Mouse (Mus musculus) kidney, postnatal 25 days (tissue): Measurements from ENCODE around the gene Psg26.
"Not testable (repeated sequence)": the region's sequence is repeated elsewhere in the genome, so short reads cannot be mapped to it uniquely, and the experiment has no call there.

ENCODE experiments used
- DNase-seq, 2 experiments: peaks; one replicate each; pipeline ENCODE4 v3.0.0; 2021; ENCODE audit warnings: mixed read lengths in 2 of 2

Gene Psg26

GRCm38 (mm10) chr7:18484077-18484476 lies at the start of gene Psg26:
TSS of gene Psg26 (minus strand) at chr7:18484177.
- no peak for DNase-seq

- no peak for DNase-seq
Measured at GRCm38 (mm10) chr7:18533420-18533819, 49.4 kb upstream of the Psg26 start.

- DNase-seq = no peak
Measured at GRCm38 (mm10) chr7:18532169-18532568, 48.2 kb upstream of the Psg26 start, which contains the start of gene Psg25. TSS of gene Psg25 (minus strand) at chr7:18532269.

GRCm38 (mm10) chr7:18524668-18525067 lies 40.7 kb upstream of the Psg26 start:
- DNase-seq = no peak

GRCm38 (mm10) chr7:18512848-18513247 lies 28.9 kb upstream of the Psg26 start:
- not testable (repeated sequence) for DNase-seq

- not testable (repeated sequence) for DNase-seq
Measured at GRCm38 (mm10) chr7:18512417-18512816, 28.4 kb upstream of the Psg26 start.

GRCm38 (mm10) chr7:18511479-18511878 lies 27.5 kb upstream of the Psg26 start:
- peak in 1 of 2 experiments; percentile 10 for DNase-seq

- DNase-seq = not testable (repeated sequence)
Measured at GRCm38 (mm10) chr7:18431941-18432340, 52.0 kb downstream of the Psg26 start, which contains the start of gene Psg28. TSS of gene Psg28 (minus strand) at chr7:18432041.
